Mouse (Mus musculus) midbrain, embryonic 16.5 days (tissue): ENCODE measurements around the gene Cfd. TPM values are rescaled to one million over a fixed set of nuclear protein-coding genes. Genes with fewer than 3 reads are reported as not detected.

Experiments
- ATAC-seq: fragments of 200-750 bp; cut with Nextera tagmentation; 2 replicates; pipeline ENCODE4 v1.8.0; 2017; ENCODE audit warnings: moderate TSS enrichment
- H3K27ac ChIP-seq: fragments of 300-500 bp; sonication (generic); 2 replicates; pipeline ENCODE4 v1.5.1; 2014; ENCODE audit warnings: mild to moderate bottlenecking, low read length, mixed read lengths
- H3K27me3 ChIP-seq: fragments of 300-500 bp; sonication (generic); 2 replicates; pipeline ENCODE4 v1.6.1; 2014; ENCODE audit warnings: low read depth, low read length, mixed read lengths; ENCODE audit not compliant: control insufficient read depth, insufficient read depth
- H3K36me3 ChIP-seq: fragments of 300-500 bp; sonication (generic); 2 replicates; pipeline ENCODE4 v1.6.1; 2014; ENCODE audit warnings: mild to moderate bottlenecking, low read length, moderate library complexity, mixed read lengths; ENCODE audit not compliant: control insufficient read depth, insufficient read depth
- H3K4me1 ChIP-seq: fragments of 300-500 bp; sonication (generic); 2 replicates; pipeline ENCODE4 v1.6.1; 2014; ENCODE audit warnings: mild to moderate bottlenecking, low read length, mixed read lengths; ENCODE audit not compliant: control insufficient read depth, insufficient read depth
- H3K4me2 ChIP-seq: fragments of 300-500 bp; sonication (generic); 2 replicates; pipeline ENCODE4 v1.6.1; 2014; ENCODE audit warnings: mild to moderate bottlenecking, low read length, mixed read lengths
- H3K4me3 ChIP-seq: fragments of 300-500 bp; sonication (generic); 2 replicates; pipeline ENCODE4 v1.5.1; 2014; ENCODE audit warnings: low read depth, mild to moderate bottlenecking, low read length, moderate library complexity, mixed read lengths
- H3K9ac ChIP-seq: fragments of 300-500 bp; sonication (generic); 2 replicates; pipeline ENCODE4 v1.6.1; 2014; ENCODE audit warnings: low read depth, low read length, mixed read lengths
- H3K9me3 ChIP-seq: fragments of 300-500 bp; sonication (generic); replicated peaks from 2 replicates; pipeline ENCODE4 v1.6.1; 2014; ENCODE audit warnings: mild to moderate bottlenecking, low read length, mixed read lengths; ENCODE audit not compliant: control insufficient read depth, poor library complexity, severe bottlenecking
- WGBS: fragments of 180-500 bp; shearing (Covaris S2); extraction: QIAGEN DNeasy Blood & Tissue Kit; methylation state at CpG from one replicate; pipeline ENCODE4 v1.1.7; 2014; 5-methylcytosine and 5-hydroxymethylcytosine counted together
- polyA plus RNA-seq: library from polyadenylated mRNA; unstranded; fragments of >200 nt; fragmentation: Nextera tagmentation; extraction: Ambion mirVana; gene quantifications from 2 replicates; pipeline ENCODE4 v1.2.1, GENCODE M21; 2015

Gene Cfd
- polyA plus RNA-seq, 1 experiment from 2014 or later = 0.20 TPM

DNA sequence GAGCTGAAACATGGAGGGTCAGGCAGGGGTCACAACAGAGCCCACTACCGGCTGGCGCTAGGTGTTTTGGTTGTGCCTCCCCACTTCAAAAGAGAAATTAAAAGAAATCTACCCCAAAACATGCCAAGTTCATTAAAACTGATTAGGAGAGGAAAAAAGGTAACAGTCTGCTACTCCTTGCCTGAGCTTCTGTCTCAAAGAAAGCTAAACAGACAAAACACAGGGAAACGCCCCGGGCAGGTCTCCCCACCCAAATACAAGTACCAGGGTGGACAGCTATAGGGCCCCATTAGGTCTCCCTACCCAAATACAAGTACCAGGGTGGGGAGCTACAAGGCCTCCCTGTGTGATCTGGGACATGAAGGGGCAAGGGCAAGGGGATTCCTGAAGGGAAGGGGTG is 19.9 kb downstream of the Cfd start, which contains the start of gene Gm26602:
Gene Gm26602 (plus strand): TSS at position 301 of the 400 bp plus-strand sequence.
- Histone ChIP-seq H3K4me3 (no peak within 1 kb of the TSS), H3K4me2 (no peak within 1 kb of the TSS), H3K9me3 (no peaks in the 10 kb centered on the region), H3K27ac (peak within 1 kb of the TSS; percentile 99), H3K4me1 (peaks cover 18% of the 10 kb centered on the region), H3K36me3 (peaks cover 16% of the 10 kb centered on the region; the same call in 1 of the 2 replicates), H3K9ac (no peak within 1 kb of the TSS; the same call in 1 of the 2 replicates), H3K27me3 (no peaks in the 10 kb centered on the region)
- no peak for ATAC-seq
- 97% methylated on average over 4 of the region's 4 CpGs for WGBS

DNA sequence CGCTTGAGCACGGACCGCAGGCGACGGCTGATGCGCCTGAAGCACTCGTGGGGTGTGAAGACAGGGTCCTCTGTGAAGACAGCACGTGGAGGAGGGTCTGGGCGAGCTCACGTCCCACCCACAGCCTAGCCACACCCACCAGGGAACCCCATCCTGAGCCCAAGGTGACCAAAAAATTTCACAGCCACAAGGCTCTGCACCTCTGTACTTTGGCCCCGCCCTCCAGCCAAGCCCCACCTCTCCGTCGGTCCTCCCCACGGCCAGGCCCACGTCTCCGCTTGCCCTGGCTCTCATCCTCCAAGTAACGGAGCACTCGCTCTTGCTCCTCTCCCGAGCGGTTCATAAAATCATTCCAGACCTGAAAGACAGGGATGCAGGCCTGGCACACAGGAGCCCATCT is 21.8 kb downstream of the Cfd start:
- ATAC-seq = no peak
- H3K4me3 ChIP-seq = no peak overlapping the region
- no peak overlapping the region for H3K4me2 ChIP-seq
- peaks cover 10% of the 10 kb centered on the region; the same call in 1 of the 2 replicates for H3K36me3 ChIP-seq
- no peak overlapping the region for H3K9ac ChIP-seq
- H3K9me3 ChIP-seq = no peaks in the 10 kb centered on the region
- no peaks in the 10 kb centered on the region for H3K27me3 ChIP-seq
- H3K4me1 ChIP-seq = peaks cover 30% of the 10 kb centered on the region
- no peak overlapping the region for H3K27ac ChIP-seq
- WGBS = 71% methylated on average over 20 of the region's 20 CpGs

DNA sequence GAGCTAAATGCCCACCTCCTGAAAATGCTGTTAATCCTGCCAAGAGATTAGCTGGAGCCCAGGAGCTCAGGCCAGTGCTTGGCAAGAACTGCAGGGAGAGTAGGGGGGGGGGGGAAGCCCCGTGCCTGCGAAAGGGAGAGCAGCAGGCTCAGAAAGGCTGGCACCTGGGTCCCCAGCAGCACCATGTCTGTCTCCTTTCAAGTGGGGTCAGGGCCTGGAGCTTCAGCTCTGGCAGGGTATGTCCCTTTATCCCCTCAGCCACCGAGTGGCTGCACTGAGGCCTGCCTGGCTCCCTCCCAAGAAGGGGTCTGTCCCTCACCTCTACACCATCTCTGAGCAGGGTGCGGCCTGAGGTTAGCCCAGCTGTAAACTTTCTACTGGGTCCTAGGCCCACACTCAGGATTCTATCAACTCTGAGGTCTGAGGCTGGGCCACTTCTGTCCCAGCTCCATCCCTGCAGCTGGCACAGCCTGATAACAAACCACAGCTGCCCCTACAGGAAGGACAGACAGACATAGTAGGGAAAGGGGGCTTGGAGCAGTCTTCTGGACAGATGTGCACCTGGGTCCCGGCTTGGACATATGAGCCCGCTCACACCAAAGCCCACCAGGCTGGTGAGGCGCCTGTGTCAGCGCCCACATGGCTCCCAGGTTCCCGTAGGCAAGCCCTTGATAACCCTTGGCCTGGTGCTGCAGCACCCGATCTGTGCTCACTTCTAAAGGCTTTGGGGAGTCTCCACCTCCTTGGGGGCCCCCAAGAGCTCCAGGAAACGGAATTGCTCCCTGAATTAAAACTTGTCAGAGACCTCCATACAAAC is 23.7 kb downstream of the Cfd start:
- WGBS = 65% methylated on average over 9 of the region's 11 CpGs
- ATAC-seq = no peak
- Histone ChIP-seq H3K36me3 (peaks cover 10% of the 10 kb centered on the region; the same call in 1 of the 2 replicates), H3K27ac (no peak overlapping the region), H3K9me3 (no peaks in the 10 kb centered on the region), H3K4me3 (no peak overlapping the region), H3K9ac (peak overlapping the region; percentile 16; the same call in 1 of the 2 replicates), H3K4me1 (peaks cover 30% of the 10 kb centered on the region), H3K27me3 (peaks cover 19% of the 10 kb centered on the region), H3K4me2 (0 out of 2 replicates have a peak overlapping the region, but pooled peaks have one; percentile 4)

DNA sequence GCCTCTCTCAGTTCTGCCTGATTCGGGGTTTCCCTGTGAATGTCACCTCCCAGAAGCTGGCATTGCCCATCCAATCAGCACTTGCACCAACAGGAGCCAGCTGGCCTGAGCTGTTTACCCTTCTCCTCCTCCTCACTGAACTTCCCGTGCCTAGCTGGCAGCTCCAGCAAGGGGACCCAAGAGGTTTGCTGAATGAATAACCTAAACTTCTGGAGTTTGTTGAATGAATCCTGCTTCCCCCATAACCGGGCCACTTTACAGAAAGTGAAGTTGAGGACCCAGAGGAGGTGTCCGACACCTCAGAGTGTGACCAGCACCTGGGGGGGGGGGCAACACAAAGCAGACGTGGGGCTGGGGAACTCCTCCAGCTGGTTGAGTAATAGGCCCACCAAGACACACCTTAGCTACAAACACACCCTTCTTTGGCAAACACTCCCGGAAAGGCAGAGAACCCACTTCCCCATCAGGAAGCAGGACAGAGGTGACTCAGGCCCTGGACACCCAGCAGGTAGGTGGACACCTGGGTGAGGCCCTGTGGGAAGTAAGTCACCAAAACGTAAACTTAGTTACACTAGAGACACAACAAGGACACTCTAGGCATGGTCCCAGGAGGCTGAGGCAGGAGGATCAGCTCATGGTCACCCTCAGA is 24.4 kb downstream of the Cfd start:
- no peak overlapping the region; the same call in 1 of the 2 replicates for H3K4me2 ChIP-seq
- peaks cover 30% of the 10 kb centered on the region for H3K4me1 ChIP-seq
- H3K9me3 ChIP-seq = no peaks in the 10 kb centered on the region
- no peak for ATAC-seq
- peaks cover 26% of the 10 kb centered on the region for H3K27me3 ChIP-seq
- 77% methylated on average over 7 of the region's 7 CpGs for WGBS
- no peak overlapping the region; the same call in 1 of the 2 replicates for H3K9ac ChIP-seq
- H3K36me3 ChIP-seq = peaks cover 10% of the 10 kb centered on the region; the same call in 1 of the 2 replicates
- no peak overlapping the region for H3K4me3 ChIP-seq
- H3K27ac ChIP-seq = no peak overlapping the region

DNA sequence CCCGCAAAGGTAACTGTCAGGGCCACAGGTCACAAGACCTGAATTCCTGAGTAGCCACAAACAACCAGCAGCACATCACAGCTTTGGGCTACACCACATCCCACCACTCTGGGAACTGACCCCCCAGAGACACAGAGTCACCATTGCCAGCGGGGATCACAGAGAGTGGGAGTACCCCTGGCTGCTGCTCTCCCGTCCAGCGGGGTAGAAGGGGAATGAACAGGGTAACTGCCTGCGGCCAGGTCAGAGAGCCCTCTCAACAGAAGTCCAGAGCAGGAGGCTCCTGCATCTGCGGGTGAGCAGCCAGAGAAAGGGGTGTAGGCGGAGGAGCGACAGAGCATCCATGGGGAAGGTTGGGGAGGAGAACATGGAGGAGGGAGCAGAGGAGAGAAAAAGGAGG is 25.4 kb downstream of the Cfd start:
- peaks cover 8% of the 10 kb centered on the region; the same call in 1 of the 2 replicates for H3K36me3 ChIP-seq
- H3K27me3 ChIP-seq = peaks cover 36% of the 10 kb centered on the region
- H3K4me1 ChIP-seq = peaks cover 39% of the 10 kb centered on the region
- no peaks in the 10 kb centered on the region for H3K9me3 ChIP-seq
- WGBS = 7% methylated on average over 8 of the region's 8 CpGs
- peak overlapping the region; percentile 95 for H3K9ac ChIP-seq
- peak overlapping the region; percentile 79 for H3K27ac ChIP-seq
- ATAC-seq = no peak
- H3K4me2 ChIP-seq = peak overlapping the region; percentile 99
- H3K4me3 ChIP-seq = peak overlapping the region; percentile 62

DNA sequence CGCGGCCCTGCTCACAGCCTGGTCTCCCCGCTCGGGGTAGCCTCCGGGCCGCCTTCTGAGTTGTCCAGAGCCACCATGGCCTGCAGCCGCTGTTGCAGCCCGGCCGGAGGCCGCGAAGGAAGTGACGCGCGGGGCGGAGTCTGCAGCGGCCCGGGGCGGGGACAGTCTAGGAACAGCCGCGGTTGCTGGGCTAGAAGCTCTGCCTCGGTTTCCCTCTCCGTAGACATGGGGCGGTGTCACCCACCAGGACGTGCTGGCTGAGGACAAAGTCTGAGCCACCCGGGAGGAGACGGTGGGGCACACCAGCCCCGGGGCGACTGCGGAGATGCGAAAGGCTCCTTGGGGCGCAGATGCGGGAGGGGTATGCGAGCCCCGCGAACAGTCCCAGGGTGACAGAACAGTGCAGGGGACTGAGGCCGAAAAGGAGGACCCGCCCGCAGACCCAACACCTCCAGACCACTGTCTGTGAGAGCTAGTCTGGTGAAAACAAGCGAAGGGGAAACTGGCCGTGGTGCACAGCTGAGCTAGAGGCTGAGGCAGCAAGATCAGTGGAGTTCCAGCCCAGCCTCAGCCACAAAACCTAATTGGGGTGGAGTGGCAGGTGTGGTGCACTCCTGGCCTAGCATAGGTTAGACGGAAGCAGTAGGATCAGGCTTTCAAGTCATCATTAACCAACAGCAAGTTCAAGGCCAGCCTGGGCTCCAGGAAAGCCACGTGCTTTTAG is 26.3 kb downstream of the Cfd start, which contains the start of gene Kiss1r:
Gene Kiss1r (plus strand): TSS at position 164 of the 724 bp plus-strand sequence.
- Histone ChIP-seq H3K4me3 (peak within 1 kb of the TSS; percentile 62), H3K9ac (peak within 1 kb of the TSS; percentile 95), H3K9me3 (no peaks in the 10 kb centered on the region), H3K27ac (peak within 1 kb of the TSS; percentile 79), H3K4me2 (peak within 1 kb of the TSS; percentile 99), H3K27me3 (peaks cover 44% of the 10 kb centered on the region), H3K36me3 (peaks cover 4% of the 10 kb centered on the region; the same call in 1 of the 2 replicates), H3K4me1 (peaks cover 44% of the 10 kb centered on the region)
- peak; percentile 81 for ATAC-seq
- WGBS = 2% methylated on average over 41 of the region's 42 CpGs

DNA sequence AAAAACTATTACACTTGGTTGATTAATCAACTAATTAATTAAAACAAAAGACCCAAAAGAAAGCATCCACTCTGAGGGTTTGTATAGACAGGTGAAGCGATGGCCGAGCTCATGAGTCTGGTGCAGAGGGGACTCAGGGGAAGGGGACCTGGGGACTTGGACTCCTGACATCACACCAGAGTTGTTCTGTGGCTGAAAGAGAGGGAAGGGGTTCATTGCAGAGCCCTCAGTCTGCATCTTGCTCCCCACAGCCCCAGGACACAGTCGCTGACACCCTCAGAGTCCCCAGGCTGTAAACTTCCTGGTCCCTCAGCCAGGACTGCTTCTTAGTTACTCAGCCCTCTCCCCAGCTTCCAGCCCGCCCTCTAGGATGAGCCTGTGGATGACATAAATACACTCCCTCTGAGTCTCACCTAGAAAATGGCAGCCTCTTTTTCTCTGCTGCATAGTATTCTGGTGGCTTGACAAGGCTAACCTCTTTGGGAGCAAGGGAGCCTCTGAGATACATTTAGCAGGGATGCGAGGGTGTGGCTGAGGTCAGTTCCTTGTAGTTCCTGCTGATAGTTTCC is 27.0 kb downstream of the Cfd start:
- Histone ChIP-seq H3K4me1 (peaks cover 44% of the 10 kb centered on the region), H3K4me2 (peak overlapping the region; percentile 99), H3K4me3 (peak overlapping the region; percentile 62), H3K9ac (peak overlapping the region; percentile 95; the same call in 1 of the 2 replicates), H3K27ac (no peak overlapping the region), H3K27me3 (peaks cover 51% of the 10 kb centered on the region), H3K9me3 (no peaks in the 10 kb centered on the region), H3K36me3 (no peaks in the 10 kb centered on the region; the same call in 1 of the 2 replicates)
- ATAC-seq = no peak
- WGBS = 64% methylated on average over 5 of the region's 5 CpGs
